Mouse (Mus musculus) olfactory bulb, adult 2 months (tissue): ENCODE measurements around the gene Rab37.

Source experiments
- CTCF ChIP-seq: fragments of 200-500 bp; IDR thresholded peaks from 2 replicates; pipeline ENCODE4 v1.5.1; 2012; ENCODE audit warnings: low read depth, mild to moderate bottlenecking, low read length, moderate library complexity; ENCODE audit not compliant: insufficient read depth
- POLR2A ChIP-seq: fragments of 200-500 bp; IDR thresholded peaks from 2 replicates; pipeline ENCODE4 v1.6.1; 2012; ENCODE audit warnings: mild to moderate bottlenecking, low read depth, low read length, moderate library complexity; ENCODE audit not compliant: insufficient read depth

DNA sequence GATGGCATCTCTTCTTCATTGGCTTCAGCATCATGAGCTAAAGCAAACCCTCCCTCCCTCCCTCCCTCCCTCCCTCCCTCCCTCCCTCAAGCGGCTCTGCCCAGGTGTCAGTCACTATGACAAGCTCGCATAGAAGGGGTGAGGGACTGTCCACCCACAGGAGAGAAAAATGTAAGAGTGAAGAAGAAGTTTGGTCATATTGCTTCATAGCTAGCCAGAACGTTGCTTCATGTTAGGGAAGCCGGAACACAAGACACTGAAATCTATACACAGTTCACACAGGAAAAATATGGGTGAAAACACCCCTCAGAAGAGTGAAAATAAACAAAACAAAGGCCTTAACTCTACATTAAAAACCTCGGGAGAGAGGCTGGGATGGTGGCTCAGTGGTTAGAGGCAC is 19.0 kb downstream of the Rab37 start:
- TF ChIP-seq CTCF: no peak
- no peak for TF ChIP-seq POLR2A
